Mouse (Mus musculus) lung, postnatal 0 days (tissue): ENCODE results near the gene Colq. TPM values are rescaled to one million over a fixed set of nuclear protein-coding genes. Genes with fewer than 3 reads are reported as not detected.
A peak's percentile ranks its signal among the peaks of the same experiment; 100 is the strongest.

Experiments
- ATAC-seq: fragments of 200-750 bp; cut with Nextera tagmentation; 2 replicates; pipeline ENCODE4 v1.8.0; 2017; ENCODE audit warnings: moderate library complexity
- DNase-seq: peaks from one replicate; pipeline ENCODE4 v3.0.0-alpha.2; 2016; ENCODE audit warnings: low spot score
- H3K27ac ChIP-seq: fragments of 300-500 bp; sonication (generic); 2 replicates; pipeline ENCODE4 v1.5.1; 2014; ENCODE audit warnings: antibody characterized with exemption, mild to moderate bottlenecking, low read length, mixed read lengths
- H3K27me3 ChIP-seq: fragments of 300-500 bp; sonication (generic); replicated peaks from 2 replicates; pipeline ENCODE4 v1.6.1; 2014; ENCODE audit warnings: low read length, mixed read lengths; ENCODE audit not compliant: insufficient read depth
- H3K36me3 ChIP-seq: fragments of 300-500 bp; sonication (generic); 2 replicates; pipeline ENCODE4 v1.6.1; 2014; ENCODE audit warnings: low read length, mixed read lengths; ENCODE audit not compliant: insufficient read depth
- H3K4me1 ChIP-seq: fragments of 300-500 bp; sonication (generic); 2 replicates; pipeline ENCODE4 v1.6.1; 2014; ENCODE audit warnings: antibody characterized with exemption, low read depth, low read length, mixed read lengths; ENCODE audit not compliant: insufficient read depth
- H3K4me2 ChIP-seq: fragments of 300-500 bp; sonication (generic); replicated peaks from 2 replicates; pipeline ENCODE4 v1.6.1; 2014; ENCODE audit warnings: low read depth, mild to moderate bottlenecking, low read length, moderate library complexity, mixed read lengths
- H3K4me3 ChIP-seq: fragments of 300-500 bp; sonication (generic); 2 replicates; pipeline ENCODE4 v1.5.1; 2014; ENCODE audit warnings: low read depth, low read length
- H3K9ac ChIP-seq: fragments of 300-500 bp; sonication (generic); replicated peaks from 2 replicates; pipeline ENCODE4 v1.6.1; 2014; ENCODE audit warnings: low read depth, mild to moderate bottlenecking
- H3K9me3 ChIP-seq: fragments of 300-500 bp; sonication (generic); 2 replicates; pipeline ENCODE4 v1.6.1; 2016; ENCODE audit warnings: low read length, mixed read lengths
- CTCF ChIP-seq: IDR thresholded peaks from 2 replicates; pipeline ENCODE4 v1.5.1; 2016; ENCODE audit warnings: antibody characterized with exemption, mild to moderate bottlenecking
- EP300 ChIP-seq: IDR thresholded peaks from 2 replicates; pipeline ENCODE4 v1.6.1; 2016; ENCODE audit warnings: antibody characterized with exemption, mild to moderate bottlenecking, control low read depth
- whole genome bisulfite sequencing: fragments of 180-500 bp; shearing (Covaris S2); extraction: QIAGEN DNeasy Blood & Tissue Kit; methylation state at CpG from one replicate; pipeline ENCODE4 v1.1.7; 2014; 5-methylcytosine and 5-hydroxymethylcytosine counted together
- polyA plus RNA-seq: library from polyadenylated mRNA; unstranded; fragments of >200 nt; fragmentation: Nextera tagmentation; extraction: Ambion mirVana; gene quantifications from 2 replicates; pipeline ENCODE4 v1.2.1, GENCODE M21; 2015

Colq gene
- polyA plus RNA-seq = 1.1 and 1.4 TPM in 2 replicates

DNA sequence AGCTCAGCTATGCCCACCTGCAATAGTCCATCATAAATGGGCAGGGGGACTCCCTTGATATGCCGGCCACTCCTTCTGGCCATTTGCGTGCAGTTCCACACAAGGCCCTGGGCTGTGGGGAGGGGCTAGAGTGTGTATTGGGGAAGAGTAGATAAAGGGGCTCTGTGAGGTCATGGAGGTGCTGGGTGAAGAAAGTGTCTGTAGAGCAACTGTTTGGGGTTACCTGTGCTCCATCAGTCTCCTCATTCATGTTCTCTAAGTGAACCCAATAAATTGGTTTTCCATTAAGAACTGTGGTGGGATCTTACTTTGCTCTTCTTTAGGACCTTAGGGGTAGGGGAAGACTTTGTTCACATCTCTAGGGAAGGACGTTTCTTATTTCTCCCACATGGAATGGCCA lies at the start of gene Colq:
Gene Colq, minus strand, starts transcription at position 101 of the 400 bp plus-strand sequence.
- no peaks in the 10 kb centered on the region for H3K4me1 ChIP-seq
- H3K9me3 ChIP-seq = no peaks in the 10 kb centered on the region
- ATAC-seq = no peak
- TF ChIP-seq CTCF (no peak), EP300 (no peak)
- DNase-seq = no peak
- no peak within 1 kb of the TSS for H3K9ac ChIP-seq
- no peaks in the 10 kb centered on the region for H3K27me3 ChIP-seq
- WGBS = 75% methylated on average over 3 of the region's 3 CpGs
- no peak within 1 kb of the TSS for H3K4me2 ChIP-seq
- H3K4me3 ChIP-seq = no peak within 1 kb of the TSS
- no peaks in the 10 kb centered on the region for H3K36me3 ChIP-seq
- H3K27ac ChIP-seq = no peak within 1 kb of the TSS

DNA sequence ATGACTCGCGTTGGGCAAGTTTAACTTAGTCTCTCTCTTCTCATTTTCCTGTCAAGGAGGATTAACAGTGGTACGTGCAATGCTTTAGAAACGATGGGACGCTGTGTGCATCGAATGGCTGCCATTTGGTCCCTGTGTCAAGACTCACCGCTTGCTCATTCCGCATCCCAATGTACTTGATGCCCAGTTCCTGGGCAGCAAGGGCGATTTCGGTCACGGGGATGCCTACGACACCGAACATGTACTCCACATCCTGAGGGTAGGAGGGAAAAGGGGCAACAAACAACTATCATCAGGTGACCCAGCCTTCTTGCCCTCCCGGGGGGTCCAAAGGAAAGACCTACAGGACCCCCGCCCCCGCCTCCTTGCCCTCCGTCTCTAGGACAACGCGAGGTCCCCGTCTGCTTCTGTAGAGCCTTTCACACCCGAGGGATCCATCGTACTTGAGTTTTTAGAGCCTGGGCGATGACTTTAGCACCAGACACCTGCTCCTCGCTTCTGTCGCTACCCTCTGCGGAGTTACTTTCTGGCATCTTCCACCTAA lies 49.3 kb upstream of the Colq start, which contains the start of gene Gm49387:
Gene Gm49387, minus strand, starts transcription at position 533 of the 544 bp plus-strand sequence.
- 3% methylated on average over 26 of the region's 26 CpGs for WGBS
- peak within 1 kb of the TSS; percentile 70 for H3K4me3 ChIP-seq
- peak within 1 kb of the TSS; percentile 38; the same call in 1 of the 2 replicates for H3K27ac ChIP-seq
- H3K9me3 ChIP-seq = no peaks in the 10 kb centered on the region
- no peak for TF ChIP-seq CTCF
- TF ChIP-seq EP300 = no peak
- ATAC-seq (peak; percentile 8), DNase-seq (peak; percentile 41)
- H3K36me3 ChIP-seq = no peaks in the 10 kb centered on the region
- H3K27me3 ChIP-seq = no peaks in the 10 kb centered on the region
- H3K4me1 ChIP-seq = peaks cover 13% of the 10 kb centered on the region; the same call in 1 of the 2 replicates
- peak within 1 kb of the TSS; percentile 64 for H3K9ac ChIP-seq
- H3K4me2 ChIP-seq = peak within 1 kb of the TSS; percentile 82

GRCm38 (mm10) chr14:31630677-31631076 lies 39.5 kb upstream of the Colq start:
- no peak overlapping the region for H3K4me3 ChIP-seq
- no peaks in the 10 kb centered on the region for H3K4me1 ChIP-seq
- H3K27me3 ChIP-seq = no peaks in the 10 kb centered on the region
- no peak overlapping the region for H3K9ac ChIP-seq
- no peaks in the 10 kb centered on the region for H3K9me3 ChIP-seq
- TF ChIP-seq EP300 (no peak), CTCF (no peak)
- no peak for DNase-seq
- 74% methylated on average over 7 of the region's 7 CpGs for WGBS
- no peak for ATAC-seq
- H3K27ac ChIP-seq = no peak overlapping the region
- H3K36me3 ChIP-seq = no peaks in the 10 kb centered on the region
- no peak overlapping the region for H3K4me2 ChIP-seq

DNA sequence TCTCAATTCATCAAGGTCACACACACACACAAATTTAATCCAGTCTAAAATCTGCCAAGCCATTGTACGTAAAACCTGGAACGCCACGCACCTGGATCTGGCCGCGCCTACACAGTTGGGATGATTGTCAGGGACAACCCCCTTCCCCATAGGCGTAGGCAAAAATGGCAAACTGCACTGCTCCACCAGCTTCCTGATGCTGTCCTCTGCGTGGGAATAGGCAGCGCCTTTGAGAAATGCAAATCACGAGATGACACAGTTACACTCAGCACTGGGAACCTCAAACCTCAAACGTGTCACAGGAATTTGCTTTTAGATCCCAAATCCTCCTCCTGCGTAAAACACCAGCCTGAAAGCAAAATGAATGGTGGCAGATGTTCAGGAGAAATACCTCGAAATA lies 31.6 kb upstream of the Colq start:
- no peak overlapping the region for H3K9ac ChIP-seq
- no peak for ATAC-seq
- no peaks in the 10 kb centered on the region for H3K36me3 ChIP-seq
- WGBS = 84% methylated on average over 12 of the region's 12 CpGs
- H3K9me3 ChIP-seq = no peaks in the 10 kb centered on the region
- H3K4me1 ChIP-seq = no peaks in the 10 kb centered on the region
- no peak overlapping the region for H3K27ac ChIP-seq
- H3K4me2 ChIP-seq = no peak overlapping the region
- TF ChIP-seq EP300 = no peak
- no peak for TF ChIP-seq CTCF
- no peaks in the 10 kb centered on the region for H3K27me3 ChIP-seq
- no peak overlapping the region for H3K4me3 ChIP-seq
- no peak for DNase-seq

- WGBS = 52% methylated on average over 9 of the region's 9 CpGs
- Histone ChIP-seq H3K9ac (no peak overlapping the region), H3K36me3 (no peaks in the 10 kb centered on the region), H3K4me1 (no peaks in the 10 kb centered on the region), H3K9me3 (no peaks in the 10 kb centered on the region), H3K27ac (no peak overlapping the region), H3K4me2 (no peak overlapping the region), H3K27me3 (no peaks in the 10 kb centered on the region), H3K4me3 (no peak overlapping the region)
- DNase-seq (peak; percentile 37), ATAC-seq (no peak)
- TF ChIP-seq CTCF (no peak), EP300 (no peak)
These were observed 29.6 kb upstream of the Colq start for GRCm38 (mm10) chr14:31620591-31621223.

DNA sequence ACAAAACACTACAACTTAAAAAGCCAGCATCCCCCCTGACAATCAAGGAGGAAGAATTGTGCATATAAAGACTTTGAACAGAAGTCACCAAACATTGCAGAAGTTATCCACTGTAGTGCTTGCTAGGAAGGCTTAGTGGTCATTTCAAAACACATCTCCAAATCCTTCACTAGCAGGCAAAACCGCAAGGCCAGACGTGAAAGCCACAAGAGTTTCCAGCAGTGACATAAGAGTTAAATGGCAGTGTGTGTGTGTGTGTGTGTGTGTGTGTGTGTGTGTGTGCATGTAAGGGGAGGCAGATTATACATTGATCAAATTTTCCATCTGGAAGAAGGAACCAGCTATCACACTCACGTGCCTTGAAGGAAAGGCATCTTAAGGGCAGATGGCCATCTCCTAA lies 26.9 kb upstream of the Colq start:
- Histone ChIP-seq H3K4me2 (no peak overlapping the region), H3K27ac (no peak overlapping the region), H3K36me3 (no peaks in the 10 kb centered on the region), H3K4me3 (no peak overlapping the region), H3K9ac (no peak overlapping the region), H3K27me3 (no peaks in the 10 kb centered on the region), H3K9me3 (no peaks in the 10 kb centered on the region), H3K4me1 (no peaks in the 10 kb centered on the region)
- DNase-seq = no peak
- ATAC-seq = no peak
- 78% methylated on average over 3 of the region's 3 CpGs for whole genome bisulfite sequencing
- TF ChIP-seq CTCF = no peak
